Mouse (Mus musculus) bone marrow, adult 2 months (tissue): ENCODE measurements at regions not wholly inside any gene's neighbourhood (a gene's known extent, or its start where the extent isn't known, plus 50 kb on each side); places are given as distances from the start of the nearest gene placed in this dataset.

Experiments used
- H3K27ac ChIP-seq: fragments of 200-500 bp; 2 replicates; pipeline ENCODE4 v1.5.1; 2012; ENCODE audit warnings: low read depth, mild to moderate bottlenecking, control low read depth, inconsistent platforms, low read length; ENCODE audit not compliant: control insufficient read depth, poor library complexity, insufficient read depth
- H3K4me1 ChIP-seq: fragments of 200-500 bp; 2 replicates; pipeline ENCODE4 v1.6.1; 2011; ENCODE audit warnings: low read length; ENCODE audit not compliant: control insufficient read depth, insufficient read depth
- H3K4me3 ChIP-seq: fragments of 200-500 bp; replicated peaks from 2 replicates; pipeline ENCODE3; 2011; ENCODE audit warnings: mild to moderate bottlenecking, low read depth, low read length, control low read depth; ENCODE audit not compliant: control insufficient read depth
- CTCF ChIP-seq: fragments of 200-500 bp; IDR thresholded peaks from 2 replicates; pipeline ENCODE4 v1.5.1; 2011; ENCODE audit warnings: low read length, control low read depth; ENCODE audit not compliant: control insufficient read depth, insufficient read depth
- POLR2A ChIP-seq: fragments of 200-500 bp; IDR thresholded peaks from 2 replicates; pipeline ENCODE4 v1.6.1; 2011; ENCODE audit warnings: low read depth, mild to moderate bottlenecking, control low read depth, low read length, borderline replicate concordance; ENCODE audit not compliant: control insufficient read depth
- WGBS: fragments of 180-500 bp; shearing (Covaris S2); methylation state at CpG from one replicate; pipeline ENCODE4 v1.1.7; 2018; 5-methylcytosine and 5-hydroxymethylcytosine counted together

GRCm38 (mm10) chr1:144452141-144452540 is 115.3 kb downstream of the Rgs21 start:
- no peak overlapping the region for H3K4me3 ChIP-seq
- 67% methylated on average over 1 of the region's 1 CpGs for WGBS
- TF ChIP-seq CTCF, result no peak
- TF ChIP-seq POLR2A, result no peak
- no peaks in the 10 kb centered on the region for H3K4me1 ChIP-seq
- no peak overlapping the region for H3K27ac ChIP-seq

- WGBS, result 63% methylated on average over 1 of the region's 1 CpGs
- Histone ChIP-seq H3K27ac (no peak overlapping the region), H3K4me1 (no peaks in the 10 kb centered on the region)
These were observed 115.7 kb downstream of the Rgs21 start for GRCm38 (mm10) chr1:144451731-144452130.

GRCm38 (mm10) chr1:144436617-144437016 is 130.8 kb downstream of the Rgs21 start:
- WGBS, result 53% methylated on average over 2 of the region's 2 CpGs
- TF ChIP-seq CTCF (no peak), POLR2A (no peak)
- Histone ChIP-seq H3K4me3 (no peak overlapping the region), H3K4me1 (no peaks in the 10 kb centered on the region), H3K27ac (no peak overlapping the region)

More at GRCm38 (mm10) chr1:144451731-144452130, 115.7 kb downstream of the Rgs21 start:
- no peak overlapping the region for H3K4me3 ChIP-seq
- TF ChIP-seq POLR2A, result no peak
- no peak for TF ChIP-seq CTCF

- Histone ChIP-seq H3K27ac (no peak overlapping the region), H3K4me3 (no peak overlapping the region), H3K4me1 (no peaks in the 10 kb centered on the region)
- no peak for TF ChIP-seq POLR2A
- TF ChIP-seq CTCF, result no peak
- WGBS, result 77% methylated on average over 2 of the region's 2 CpGs
These were observed 134.7 kb downstream of the Rgs21 start for GRCm38 (mm10) chr1:144432816-144433215.

- 81% methylated on average over 5 of the region's 5 CpGs for WGBS
- TF ChIP-seq POLR2A (no peak), CTCF (no peak)
- H3K4me1 ChIP-seq, result no peaks in the 10 kb centered on the region
- no peak overlapping the region for H3K27ac ChIP-seq
- H3K4me3 ChIP-seq, result no peak overlapping the region
These were observed 135.8 kb downstream of the Rgs21 start for GRCm38 (mm10) chr1:144431535-144432276.

DNA sequence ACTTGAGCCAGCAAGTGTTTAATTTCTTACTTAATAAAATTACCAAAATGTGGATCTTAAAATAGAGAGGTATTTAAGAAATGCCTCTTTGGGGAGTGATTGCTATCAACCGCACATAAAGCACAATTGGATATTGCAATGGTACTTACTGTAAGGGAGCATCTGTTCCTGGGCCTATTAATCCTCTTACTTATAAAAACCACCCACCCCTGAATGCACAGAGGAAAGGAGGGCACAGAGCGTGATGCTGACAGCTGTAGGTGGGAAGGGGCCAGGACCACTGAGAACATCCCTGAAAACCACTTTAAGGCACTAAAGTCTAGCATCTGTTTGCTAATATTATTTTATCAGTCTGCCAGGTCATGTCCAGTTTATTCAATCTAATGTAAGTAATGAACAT is 146.1 kb downstream of the Rgs21 start:
- H3K4me1 ChIP-seq, result no peaks in the 10 kb centered on the region
- H3K4me3 ChIP-seq, result no peak overlapping the region
- TF ChIP-seq CTCF (no peak), POLR2A (no peak)
- 80% methylated on average over 2 of the region's 2 CpGs for WGBS
- no peak overlapping the region for H3K27ac ChIP-seq

DNA sequence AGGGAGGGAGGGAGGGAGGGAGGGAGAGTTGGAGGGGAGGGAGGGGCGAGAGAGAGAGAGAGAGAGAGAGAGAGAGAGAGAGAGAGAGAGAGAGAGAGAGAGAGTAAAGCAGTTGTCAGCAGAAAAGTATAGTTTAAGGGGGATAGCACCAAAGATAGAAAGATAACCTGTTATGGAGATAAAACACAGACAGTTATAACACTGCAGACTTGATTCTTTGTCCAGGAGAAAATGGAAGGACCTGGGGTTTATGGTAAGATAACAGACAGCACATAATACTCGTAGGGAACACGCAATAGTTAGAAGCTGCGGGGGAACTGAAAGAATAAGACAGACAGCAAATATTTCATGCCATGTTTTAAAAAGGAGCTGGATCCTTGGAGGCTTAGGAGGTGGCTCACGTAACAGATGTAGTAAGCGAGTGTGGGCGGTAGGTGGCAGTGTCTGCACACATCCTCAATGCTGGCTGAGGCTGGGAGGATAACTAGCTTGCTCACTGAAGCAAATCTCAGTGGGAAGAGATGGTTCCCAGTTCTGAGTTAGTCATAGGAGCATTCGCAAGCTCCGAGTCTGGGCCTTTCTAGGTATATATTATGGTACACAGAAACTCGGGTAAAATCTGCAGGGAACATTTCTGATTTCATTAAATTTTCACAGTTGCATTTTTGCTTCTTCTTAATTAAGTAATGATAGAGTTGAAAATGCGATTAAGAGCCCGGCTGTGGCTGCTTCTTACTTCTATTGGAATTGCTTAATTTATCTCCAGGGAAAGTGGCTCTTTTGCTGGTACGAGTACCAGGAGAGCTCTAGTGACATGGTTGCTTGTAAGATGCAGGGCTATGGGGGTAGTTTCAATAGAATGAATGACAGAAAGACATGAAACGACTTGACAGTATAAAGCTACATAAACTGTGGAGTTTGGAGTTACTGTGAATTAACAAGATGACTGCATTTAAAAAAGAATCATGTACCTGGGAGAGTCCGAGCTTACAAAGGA is 157.6 kb upstream of the Rgs1 start:
- TF ChIP-seq POLR2A (no peak), CTCF (peak; percentile 97)
- Histone ChIP-seq H3K27ac (no peak overlapping the region), H3K4me3 (no peak overlapping the region), H3K4me1 (no peaks in the 10 kb centered on the region)
- WGBS, result 37% methylated on average over 14 of the region's 15 CpGs

DNA sequence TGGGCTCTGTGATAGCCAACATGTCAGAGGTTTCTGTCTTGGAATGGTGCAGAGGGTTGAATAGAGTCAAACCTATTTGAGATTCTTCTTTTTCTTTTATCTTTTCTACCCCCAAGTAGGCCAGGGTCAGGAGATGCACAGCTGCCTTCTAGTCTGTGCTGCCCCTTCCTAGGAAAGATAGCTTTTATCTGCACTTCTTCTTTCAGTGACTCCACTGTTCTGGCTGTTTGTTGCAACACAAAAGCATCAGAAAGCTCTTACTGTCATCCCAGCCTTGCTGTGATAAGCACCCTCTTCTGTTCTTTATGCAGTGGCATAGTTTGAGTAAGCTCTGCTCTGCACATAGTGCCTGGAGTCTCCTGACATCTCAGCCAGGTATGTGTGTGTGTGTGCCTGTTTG is 156.7 kb upstream of the Rgs1 start:
- TF ChIP-seq POLR2A, result no peak
- TF ChIP-seq CTCF, result no peak
- no peak overlapping the region for H3K27ac ChIP-seq
- H3K4me3 ChIP-seq, result no peak overlapping the region
- no peaks in the 10 kb centered on the region for H3K4me1 ChIP-seq
